Mouse (Mus musculus) neural tube, embryonic 10.5 days (tissue): Measurements from ENCODE around the gene Angptl4.
"Not testable (repeated sequence)": the region's sequence is repeated elsewhere in the genome, so short reads cannot be mapped to it uniquely, and the experiment has no call there.

ENCODE experiments used
- DNase-seq: peaks from one replicate; pipeline ENCODE4 v3.0.0-alpha.2; 2017; ENCODE audit warnings: low spot score; ENCODE audit errors: extremely low spot score

Gene Angptl4

GRCm38 (mm10) chr17:33781124-33781977 lies at the start of gene Angptl4:
TSS of gene Angptl4 (minus strand) at chr17:33781830.
- peak; percentile 76 for DNase-seq

GRCm38 (mm10) chr17:33829561-33829960 lies 47.9 kb upstream of the Angptl4 start:
- DNase-seq = no peak

- DNase-seq = no peak
Observed at GRCm38 (mm10) chr17:33828892-33829291, 47.3 kb upstream of the Angptl4 start.

- peak; percentile 72 for DNase-seq
Observed at GRCm38 (mm10) chr17:33826850-33827249, 45.2 kb upstream of the Angptl4 start.

- no peak for DNase-seq
Observed at GRCm38 (mm10) chr17:33825462-33825861, 43.8 kb upstream of the Angptl4 start.

GRCm38 (mm10) chr17:33824997-33825330 lies 43.3 kb upstream of the Angptl4 start:
- DNase-seq = not testable (repeated sequence)

GRCm38 (mm10) chr17:33824084-33824996 lies 42.7 kb upstream of the Angptl4 start, which contains the start of the genes Rps28 and Ndufa7:
TSS of gene Rps28 (minus strand) at chr17:33824562.
TSS of gene Ndufa7 (plus strand) at chr17:33824572.
- peak; percentile 98 for DNase-seq

GRCm38 (mm10) chr17:33823171-33823570 lies 41.5 kb upstream of the Angptl4 start:
- not testable (repeated sequence) for DNase-seq

GRCm38 (mm10) chr17:33822436-33822959 lies 40.9 kb upstream of the Angptl4 start:
- no peak for DNase-seq

GRCm38 (mm10) chr17:33817969-33818643 lies 36.5 kb upstream of the Angptl4 start:
- no peak for DNase-seq

- peak; percentile 94 for DNase-seq
Observed at GRCm38 (mm10) chr17:33817184-33817968, 35.7 kb upstream of the Angptl4 start.

- DNase-seq = no peak
Observed at GRCm38 (mm10) chr17:33816612-33817011, 35.0 kb upstream of the Angptl4 start.

- DNase-seq = no peak
Observed at GRCm38 (mm10) chr17:33815399-33815798, 33.8 kb upstream of the Angptl4 start.

GRCm38 (mm10) chr17:33812990-33813389 lies 31.4 kb upstream of the Angptl4 start:
- no peak for DNase-seq

- no peak for DNase-seq
Observed at GRCm38 (mm10) chr17:33812475-33812874, 30.8 kb upstream of the Angptl4 start.

GRCm38 (mm10) chr17:33811142-33811516 lies 29.5 kb upstream of the Angptl4 start:
- peak; percentile 33 for DNase-seq

- peak; percentile 89 for DNase-seq
Observed at GRCm38 (mm10) chr17:33810334-33811141, 28.9 kb upstream of the Angptl4 start, which contains the start of gene Kank3. TSS of gene Kank3 (plus strand) at chr17:33810519.

- DNase-seq = no peak
Observed at GRCm38 (mm10) chr17:33808192-33808591, 26.6 kb upstream of the Angptl4 start.

GRCm38 (mm10) chr17:33807181-33807888 lies 25.7 kb upstream of the Angptl4 start:
- DNase-seq = no peak
